ENCODE assay signal across 10 mouse cellular contexts in genomic region chr15:84217969-84218782, GRCm38 (mm10). TPM values are rescaled to one million over a fixed set of nuclear protein-coding genes. Genes with fewer than 3 reads are reported as not detected.
DNase-seq lines count a peak whose midpoint lies in the region; ATAC-seq and TF ChIP-seq lines count a peak whose summit lies in the region.
"Had no signal": no experiment of that assay in that cellular context is flagged by ENCODE, and none has a peak within 500 bp of the region (broad histone marks: within the 10 kb centered on the region; RNA-seq: fewer than 3 reads in every experiment).

No protein-coding gene starts in this region.

- H3K27me3 ChIP-seq in hindbrain, embryonic 12.5 days = no peaks in the 10 kb centered on the region
- no peaks in the 10 kb centered on the region for H3K27me3 ChIP-seq in hindbrain, embryonic 14.5 days (ENCODE audit: control insufficient read depth, insufficient read depth, low read length)
- no peaks in the 10 kb centered on the region for H3K27me3 ChIP-seq in forebrain, embryonic 13.5 days
- H3K27me3 ChIP-seq in limb, embryonic 13.5 days = no peaks in the 10 kb centered on the region; the same call in 1 of the 2 replicates

- no peak for DNase-seq in hindbrain, embryonic 14.5 days (ENCODE audit: low spot score)
- peak; percentile 74 for DNase-seq in brain, embryonic 14.5 days (ENCODE audit: low read depth)
- no peak for DNase-seq in adrenal gland, postnatal 25 days
- no peak for DNase-seq in thymus, postnatal 10 days (ENCODE audit: low spot score in 2 of 2)
- DNase-seq in lung, postnatal 14 days = no peak

- no peaks in the 10 kb centered on the region for H3K36me3 ChIP-seq in hindbrain, embryonic 12.5 days
- 0 out of 2 replicates have a peak, but pooled peaks cover 9% of the 10 kb centered on the region for H3K36me3 ChIP-seq in hindbrain, embryonic 14.5 days (replicated peaks; ENCODE audit: control insufficient read depth, insufficient read depth)
- H3K36me3 ChIP-seq in forebrain, embryonic 13.5 days (ENCODE audit: poor library complexity, severe bottlenecking) = peaks cover 18% of the 10 kb centered on the region
- peaks cover 14% of the 10 kb centered on the region for H3K36me3 ChIP-seq in limb, embryonic 13.5 days

- 30% methylated on average over 23 of the region's 23 CpGs for whole genome bisulfite sequencing in hindbrain, embryonic 12.5 days
- WGBS in hindbrain, embryonic 14.5 days = 27% methylated on average over 23 of the region's 23 CpGs
- WGBS in forebrain, embryonic 13.5 days = 37% methylated on average over 23 of the region's 23 CpGs
- 16% methylated on average over 23 of the region's 23 CpGs for whole genome bisulfite sequencing in limb, embryonic 13.5 days

- no peaks in the 10 kb centered on the region for H3K9me3 ChIP-seq in hindbrain, embryonic 12.5 days (replicated peaks)
- H3K9me3 ChIP-seq in hindbrain, embryonic 14.5 days (ENCODE audit: control insufficient read depth, low read length) = no peaks in the 10 kb centered on the region
- no peaks in the 10 kb centered on the region for H3K9me3 ChIP-seq in forebrain, embryonic 13.5 days (replicated peaks)
- no peaks in the 10 kb centered on the region for H3K9me3 ChIP-seq in limb, embryonic 13.5 days
- H3K9me3 ChIP-seq: G1E; liver, embryonic 15.5 days had no signal

- no peak for TF ChIP-seq CTCF in brain, embryonic 14.5 days (IDR thresholded peaks at IDR 0.05; ENCODE audit: borderline replicate concordance, extremely low read depth, insufficient read depth, insufficient read length)

- H3K4me3 ChIP-seq in hindbrain, embryonic 12.5 days = no peak overlapping the region
- H3K4me3 ChIP-seq in hindbrain, embryonic 14.5 days (replicated peaks; ENCODE audit: low read length) = no peak overlapping the region
- H3K4me3 ChIP-seq in forebrain, embryonic 13.5 days = no peak overlapping the region
- H3K4me3 ChIP-seq in limb, embryonic 13.5 days = no peak overlapping the region
- H3K4me3 ChIP-seq: liver, embryonic 15.5 days had no signal

- H3K4me1 ChIP-seq in hindbrain, embryonic 12.5 days = peaks cover 67% of the 10 kb centered on the region
- peaks cover 26% of the 10 kb centered on the region for H3K4me1 ChIP-seq in hindbrain, embryonic 14.5 days (replicated peaks; ENCODE audit: control insufficient read depth, insufficient read depth, low read length)
- peaks cover 31% of the 10 kb centered on the region for H3K4me1 ChIP-seq in forebrain, embryonic 13.5 days
- H3K4me1 ChIP-seq in limb, embryonic 13.5 days = peaks cover 51% of the 10 kb centered on the region

- no peak for TF ChIP-seq POLR2A in brain, embryonic 14.5 days (IDR thresholded peaks at IDR 0.05; ENCODE audit: borderline replicate concordance, extremely low read depth, insufficient read depth, insufficient read length, poor library complexity, severe bottlenecking)

- no peak overlapping the region for H3K9ac ChIP-seq in hindbrain, embryonic 12.5 days
- no peak overlapping the region for H3K9ac ChIP-seq in hindbrain, embryonic 14.5 days
- 0 out of 2 replicates have a peak overlapping the region, but pooled peaks have one; percentile 5 for H3K9ac ChIP-seq in forebrain, embryonic 13.5 days
- H3K9ac ChIP-seq in limb, embryonic 13.5 days = no peak overlapping the region
- H3K9ac ChIP-seq: liver, embryonic 15.5 days had no signal

- ATAC-seq in hindbrain, embryonic 12.5 days (ENCODE audit: low FRiP score) = peak; percentile 44; the same call in 1 of the 2 replicates
- no peak for ATAC-seq in hindbrain, embryonic 14.5 days (ENCODE audit: low FRiP score)
- ATAC-seq in forebrain, embryonic 13.5 days = no peak
- ATAC-seq in limb, embryonic 13.5 days (ENCODE audit: low FRiP score, low read depth) = no peak

- H3K27ac ChIP-seq in hindbrain, embryonic 12.5 days = peak overlapping the region; percentile 83
- H3K27ac ChIP-seq in hindbrain, embryonic 14.5 days = no peak overlapping the region
- peak overlapping the region; percentile 55; the same call in 1 of the 2 replicates for H3K27ac ChIP-seq in forebrain, embryonic 13.5 days
- H3K27ac ChIP-seq in limb, embryonic 13.5 days = peak overlapping the region; percentile 1; the same call in 1 of the 2 replicates
- H3K27ac ChIP-seq: liver, embryonic 15.5 days had no signal

- H3K4me2 ChIP-seq in hindbrain, embryonic 12.5 days (replicated peaks) = no peak overlapping the region
- no peak overlapping the region for H3K4me2 ChIP-seq in hindbrain, embryonic 14.5 days (replicated peaks)
- H3K4me2 ChIP-seq in forebrain, embryonic 13.5 days = no peak overlapping the region
- peak overlapping the region; percentile 17; the same call in 1 of the 2 replicates for H3K4me2 ChIP-seq in limb, embryonic 13.5 days (replicated peaks)
- H3K4me2 ChIP-seq: liver, embryonic 15.5 days had no signal

RNA-seq across cellular contexts. Expression of gene Parvb, which starts 13.7 kb away (rescaled TPM):
- 5.0 and 6.5 TPM in 2 replicates for polyA plus RNA-seq in hindbrain, embryonic 12.5 days (2016; fragmentation: Nextera tagmentation; extraction: Ambion mirVana)
- polyA plus RNA-seq in hindbrain, embryonic 14.5 days (2014; fragmentation: Nextera tagmentation; extraction: Ambion mirVana) = 4.1 and 5.1 TPM in 2 replicates
- polyA plus RNA-seq in brain, embryonic 14.5 days (2012; rRNA removed) = 11.5 and 19.3 TPM in 2 replicates
- 2.1 and 2.6 TPM in 2 replicates for polyA plus RNA-seq in forebrain, embryonic 13.5 days (2015; fragmentation: Nextera tagmentation; extraction: Ambion mirVana)
- polyA plus RNA-seq in limb, embryonic 13.5 days (2015; fragmentation: Nextera tagmentation; extraction: Ambion mirVana) = 3.5 and 3.7 TPM in 2 replicates
- total RNA-seq in adrenal gland, postnatal 25 days (2021) = 18.0 and 18.8 TPM in 2 replicates

RNA-seq across cellular contexts. Expression of gene Samm50, which starts 26.1 kb away (rescaled TPM):
- 87.8 and 94.7 TPM in 2 replicates for polyA plus RNA-seq in hindbrain, embryonic 12.5 days (2016; fragmentation: Nextera tagmentation; extraction: Ambion mirVana)
- 56.3 and 56.7 TPM in 2 replicates for polyA plus RNA-seq in hindbrain, embryonic 14.5 days (2014; fragmentation: Nextera tagmentation; extraction: Ambion mirVana)
- polyA plus RNA-seq in brain, embryonic 14.5 days (2012; rRNA removed) = 18.7 and 30.8 TPM in 2 replicates
- 84.4 and 91.5 TPM in 2 replicates for polyA plus RNA-seq in forebrain, embryonic 13.5 days (2015; fragmentation: Nextera tagmentation; extraction: Ambion mirVana)
- polyA plus RNA-seq in limb, embryonic 13.5 days (2015; fragmentation: Nextera tagmentation; extraction: Ambion mirVana) = 101 and 104 TPM in 2 replicates
- total RNA-seq in adrenal gland, postnatal 25 days (2021) = 136 and 143 TPM in 2 replicates

RNA-seq across cellular contexts. Expression of gene Pnpla3, which starts 50.5 kb away (rescaled TPM):
- 2.7 and 3.0 TPM in 2 replicates for polyA plus RNA-seq in hindbrain, embryonic 12.5 days (2016; fragmentation: Nextera tagmentation; extraction: Ambion mirVana)
- 3.4 and 4.2 TPM in 2 replicates for polyA plus RNA-seq in hindbrain, embryonic 14.5 days (2014; fragmentation: Nextera tagmentation; extraction: Ambion mirVana)
- polyA plus RNA-seq in brain, embryonic 14.5 days (2012; rRNA removed) = 9.2 and 12.4 TPM in 2 replicates
- polyA plus RNA-seq in forebrain, embryonic 13.5 days (2015; fragmentation: Nextera tagmentation; extraction: Ambion mirVana) = 2.8 and 3.1 TPM in 2 replicates
- polyA plus RNA-seq in limb, embryonic 13.5 days (2015; fragmentation: Nextera tagmentation; extraction: Ambion mirVana) = 0.59 and 0.94 TPM in 2 replicates
- total RNA-seq in adrenal gland, postnatal 25 days (2021) = 33.6 and 34.6 TPM in 2 replicates
- total RNA-seq: G1E had no signal
- polyA plus RNA-seq: G1E had no signal
